Mouse (Mus musculus) stomach, postnatal 0 days (tissue): ENCODE data around the gene Spire2.

Experiments
- CTCF ChIP-seq: IDR thresholded peaks from 2 replicates; pipeline ENCODE4 v1.5.1; 2016; ENCODE audit warnings: antibody characterized with exemption, low read depth, mild to moderate bottlenecking, moderate library complexity
- EP300 ChIP-seq: optimal IDR thresholded peaks from 2 replicates; pipeline ENCODE3; 2016; ENCODE audit warnings: antibody characterized with exemption

GRCm38 (mm10) chr8:123318467-123318911 lies 14.0 kb upstream of the Spire2 start, which contains the start of gene Fanca:
- peak; percentile 47 for TF ChIP-seq CTCF
- TF ChIP-seq EP300: no peak
